Mouse (Mus musculus) spleen, adult 18-20 months (tissue): ENCODE data around the gene Slc26a5.
A peak's percentile ranks its signal among the peaks of the same experiment; 100 is the strongest.

ENCODE experiments used
- DNase-seq, 2 experiments: peaks; one replicate each; pipeline ENCODE4 v3.0.0; 2022; ENCODE audit warnings: mixed read lengths in 2 of 2

The Slc26a5 gene

GRCm38 (mm10) chr5:21804837-21805236 is 60.6 kb downstream of the Slc26a5 start:
- DNase-seq = no peak

GRCm38 (mm10) chr5:21803691-21804188 is 61.7 kb downstream of the Slc26a5 start:
- no peak for DNase-seq

GRCm38 (mm10) chr5:21802907-21803306 is 62.5 kb downstream of the Slc26a5 start:
- DNase-seq = no peak

GRCm38 (mm10) chr5:21792166-21792565 is 73.2 kb downstream of the Slc26a5 start:
- DNase-seq = no peak

- DNase-seq = no peak
Measured at GRCm38 (mm10) chr5:21789061-21789460, 76.3 kb downstream of the Slc26a5 start.

GRCm38 (mm10) chr5:21787186-21788105 is 78.0 kb downstream of the Slc26a5 start:
- no peak for DNase-seq

- DNase-seq = peak; percentile 77 to 87
Measured at GRCm38 (mm10) chr5:21786258-21787185, 78.9 kb downstream of the Slc26a5 start.

GRCm38 (mm10) chr5:21785776-21786175 is 79.6 kb downstream of the Slc26a5 start:
- DNase-seq = no peak

GRCm38 (mm10) chr5:21785053-21785452 is 80.4 kb downstream of the Slc26a5 start, which contains the start of the genes Dnajc2 and Psmc2:
Gene Dnajc2 (minus strand): TSS chr5:21785251.
Gene Psmc2 (plus strand): TSS chr5:21785283.
- DNase-seq = peak; percentile 80 to 86

GRCm38 (mm10) chr5:21784161-21785052 is 81.0 kb downstream of the Slc26a5 start:
- peak in 1 of 2 experiments; percentile 10 for DNase-seq

- DNase-seq = no peak
Measured at GRCm38 (mm10) chr5:21776491-21776890, 88.9 kb downstream of the Slc26a5 start.

- no peak for DNase-seq
Measured at GRCm38 (mm10) chr5:21769841-21770240, 95.6 kb downstream of the Slc26a5 start.

- no peak for DNase-seq
Measured at GRCm38 (mm10) chr5:21768506-21768905, 96.9 kb downstream of the Slc26a5 start.
